Mouse (Mus musculus) hindbrain, embryonic 15.5 days (tissue): ENCODE measurements around the gene BC035947. TPM values are rescaled to one million over a fixed set of nuclear protein-coding genes. Genes with fewer than 3 reads are reported as not detected.

Experiments used
- polyA plus RNA-seq: library from polyadenylated mRNA; unstranded; fragments of >200 nt; fragmentation: Nextera tagmentation; extraction: Ambion mirVana; gene quantifications from 2 replicates; pipeline ENCODE4 v1.2.1, GENCODE M21; 2015

Gene BC035947
- polyA plus RNA-seq, 1 experiment from 2014 or later = 1.3 TPM

Other genes starting within 250 kb of the BC035947 start
- 2.1 and 2.9 TPM in 2 replicates for gene Sgpp2, start 201.8 kb downstream of the BC035947 start, polyA plus RNA-seq
- 150 and 154 TPM in 2 replicates for gene Farsb, start 23.3 kb downstream of the BC035947 start, polyA plus RNA-seq
- 0.59 and 1.4 TPM in 2 replicates for gene Mogat1, start 1.2 kb downstream of the BC035947 start, polyA plus RNA-seq
- gene Acsl3, start 145.7 kb upstream of the BC035947 start, polyA plus RNA-seq = 99.2 and 105 TPM in 2 replicates
- gene Utp14b, start 145.9 kb upstream of the BC035947 start, polyA plus RNA-seq = 1.8 and 2.1 TPM in 2 replicates